Mouse (Mus musculus): Measurements from ENCODE around the gene 6030452D12Rik. TPM values are rescaled to one million over a fixed set of nuclear protein-coding genes. Genes with fewer than 3 reads are reported as not detected.

6030452D12Rik gene
- polyA plus RNA-seq, 1 experiment from 2014 or later, result not detected

DNA sequence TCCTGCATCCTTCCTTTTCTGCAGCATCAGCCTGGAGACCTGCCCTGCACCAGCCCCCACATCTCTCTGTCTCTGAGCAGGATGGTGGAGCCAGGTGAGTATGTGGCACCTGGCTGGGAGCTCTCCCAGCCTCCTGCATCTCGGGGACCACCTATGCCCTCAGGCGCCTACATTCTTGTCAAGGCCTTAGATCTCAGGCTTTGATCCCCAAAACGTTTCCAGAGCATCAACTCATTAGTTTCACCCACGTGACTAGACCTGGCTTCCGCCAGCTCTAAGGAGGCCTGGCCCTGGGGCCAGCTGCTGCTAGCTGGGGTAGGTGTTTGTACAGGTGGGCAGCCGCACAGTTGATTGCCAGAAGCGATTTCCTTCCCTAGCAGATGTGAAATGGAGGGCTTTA lies 30.8 kb upstream of the 6030452D12Rik start:
- 59% methylated on average over 7 of the region's 7 CpGs for WGBS (ENCODE audit: insufficient replicate concordance)

DNA sequence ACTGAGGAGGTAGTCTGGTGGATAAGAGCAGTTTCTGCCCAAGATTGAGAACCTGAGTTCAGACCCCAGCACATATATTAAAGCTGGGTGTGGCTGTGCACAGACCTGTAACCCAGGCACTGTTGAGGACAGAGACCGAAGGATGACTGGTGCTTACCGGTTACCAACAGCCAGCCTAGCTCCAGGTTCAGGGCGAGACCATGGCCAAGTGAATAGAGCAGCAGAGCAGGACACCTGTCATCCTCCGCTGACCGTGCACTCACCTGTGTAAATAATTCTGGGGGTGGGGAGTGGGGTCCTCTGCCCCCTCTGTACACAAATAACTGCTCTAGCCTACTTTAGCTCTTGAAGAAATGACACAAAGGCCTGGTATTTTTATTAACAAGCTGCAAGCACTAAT lies 26.3 kb upstream of the 6030452D12Rik start:
- ATAC-seq (no peak), DNase-seq (no peak)
- WGBS (ENCODE audit: insufficient replicate concordance), result 78% methylated on average over 5 of the region's 5 CpGs

More for the DNA sequence above, 30.8 kb upstream of the 6030452D12Rik start:
- no peak overlapping the region for H3K4me3 ChIP-seq (ENCODE audit: low read depth, low read length)
- H3K9ac ChIP-seq (replicated peaks), result no peak overlapping the region
- TF ChIP-seq CTCF (IDR thresholded peaks at IDR 0.05; ENCODE audit: low read depth) (no peak), EP300 (IDR thresholded peaks at IDR 0.05; ENCODE audit: low read depth) (no peak)
- no peaks in the 10 kb centered on the region for H3K36me3 ChIP-seq (replicated peaks; ENCODE audit: insufficient read depth, low read length)
- DNase-seq (no peak), ATAC-seq (no peak)
- no peak overlapping the region for H3K4me2 ChIP-seq (ENCODE audit: low read depth, low read length)
- H3K9me3 ChIP-seq (ENCODE audit: low read length), result no peaks in the 10 kb centered on the region
- H3K27me3 ChIP-seq (ENCODE audit: insufficient read depth, low read length), result no peaks in the 10 kb centered on the region
- H3K27ac ChIP-seq (ENCODE audit: low read depth), result no peak overlapping the region
- no peaks in the 10 kb centered on the region for H3K4me1 ChIP-seq (ENCODE audit: insufficient read depth)

DNA sequence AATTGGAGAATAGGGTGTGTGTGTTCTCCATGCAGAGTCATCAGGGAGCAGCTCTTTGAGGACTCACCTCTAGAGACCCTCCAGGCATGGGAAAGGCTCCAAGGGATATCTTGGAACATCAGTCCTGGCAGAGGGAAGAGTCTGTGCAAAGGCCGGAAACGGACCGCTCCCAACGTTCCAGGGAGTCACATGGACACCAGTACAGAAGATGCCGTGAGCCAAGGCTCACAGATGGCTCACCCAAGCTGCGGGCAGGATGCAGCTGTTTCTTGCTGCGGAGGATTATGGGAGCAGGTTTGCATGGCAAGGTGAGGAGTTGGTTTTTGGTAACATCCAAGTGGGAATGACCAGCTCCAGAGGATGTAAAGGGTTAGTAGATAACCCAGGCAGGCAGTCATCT lies 3.9 kb downstream of the 6030452D12Rik start:
- Histone ChIP-seq H3K4me1 (ENCODE audit: insufficient read depth) (0 out of 2 replicates have a peak, but pooled peaks cover 3% of the 10 kb centered on the region), H3K4me2 (ENCODE audit: low read depth, low read length) (no peak overlapping the region), H3K9ac (replicated peaks) (no peak overlapping the region), H3K27me3 (ENCODE audit: insufficient read depth, low read length) (peaks cover 32% of the 10 kb centered on the region), H3K27ac (ENCODE audit: low read depth) (no peak overlapping the region), H3K36me3 (replicated peaks; ENCODE audit: insufficient read depth, low read length) (no peaks in the 10 kb centered on the region), H3K4me3 (ENCODE audit: low read depth, low read length) (no peak overlapping the region), H3K9me3 (ENCODE audit: low read length) (no peaks in the 10 kb centered on the region)
- 82% methylated on average over 7 of the region's 7 CpGs for WGBS (ENCODE audit: insufficient replicate concordance)
- ATAC-seq (no peak), DNase-seq (no peak)
- TF ChIP-seq CTCF (IDR thresholded peaks at IDR 0.05; ENCODE audit: low read depth), result no peak

More for the DNA sequence above, 26.3 kb upstream of the 6030452D12Rik start:
- Histone ChIP-seq H3K4me1 (ENCODE audit: insufficient read depth) (no peaks in the 10 kb centered on the region), H3K36me3 (replicated peaks; ENCODE audit: insufficient read depth, low read length) (no peaks in the 10 kb centered on the region), H3K9ac (replicated peaks) (no peak overlapping the region), H3K27me3 (ENCODE audit: insufficient read depth, low read length) (no peaks in the 10 kb centered on the region), H3K9me3 (ENCODE audit: low read length) (no peaks in the 10 kb centered on the region), H3K27ac (ENCODE audit: low read depth) (no peak overlapping the region), H3K4me2 (ENCODE audit: low read depth, low read length) (no peak overlapping the region), H3K4me3 (ENCODE audit: low read depth, low read length) (no peak overlapping the region)
- TF ChIP-seq CTCF (IDR thresholded peaks at IDR 0.05; ENCODE audit: low read depth) (no peak), EP300 (IDR thresholded peaks at IDR 0.05; ENCODE audit: low read depth) (no peak)

DNA sequence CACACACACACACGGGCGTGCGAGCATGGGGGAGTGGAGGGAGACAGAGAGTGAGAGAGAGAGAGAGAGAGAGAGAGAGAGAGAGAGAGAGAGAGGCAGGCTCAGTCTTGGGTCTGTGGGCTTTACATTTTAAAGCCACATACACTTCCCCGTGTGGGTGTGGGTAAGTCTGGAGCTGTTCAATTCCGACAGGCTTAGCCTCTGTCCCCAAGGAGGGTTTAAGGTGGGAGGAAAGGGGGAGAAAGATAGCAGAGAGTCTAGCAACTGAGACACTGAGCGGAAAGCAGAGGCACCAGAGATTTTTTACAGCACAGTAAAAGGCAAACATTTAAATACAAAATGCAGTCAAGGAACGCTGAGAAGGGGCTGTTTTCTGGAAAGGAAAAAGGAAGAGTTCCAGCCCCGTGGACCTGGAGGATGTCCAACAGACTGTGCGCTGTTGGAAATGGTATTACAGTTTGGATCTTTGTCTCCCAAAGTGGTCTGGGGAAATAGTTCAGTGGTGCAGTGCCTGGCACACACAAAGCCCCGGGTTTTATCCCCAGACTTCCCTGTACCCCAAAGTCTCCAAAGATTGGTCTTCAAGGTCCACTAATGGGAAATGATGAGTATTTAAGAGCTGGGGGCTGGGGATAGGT lies 5.1 kb downstream of the 6030452D12Rik start:
- H3K9me3 ChIP-seq (ENCODE audit: low read length), result no peaks in the 10 kb centered on the region
- no peak overlapping the region for H3K4me3 ChIP-seq (ENCODE audit: low read depth, low read length)
- WGBS (ENCODE audit: insufficient replicate concordance), result 47% methylated on average over 10 of the region's 10 CpGs
- H3K4me1 ChIP-seq (ENCODE audit: insufficient read depth), result peaks cover 6% of the 10 kb centered on the region; the same call in 1 of the 2 replicates
- DNase-seq (no peak), ATAC-seq (no peak)
- H3K36me3 ChIP-seq (replicated peaks; ENCODE audit: insufficient read depth, low read length), result no peaks in the 10 kb centered on the region
- no peak overlapping the region for H3K4me2 ChIP-seq (ENCODE audit: low read depth, low read length)
- peaks cover 42% of the 10 kb centered on the region for H3K27me3 ChIP-seq (ENCODE audit: insufficient read depth, low read length)
- no peak overlapping the region for H3K27ac ChIP-seq (ENCODE audit: low read depth)
- H3K9ac ChIP-seq (replicated peaks), result no peak overlapping the region
- no peak for TF ChIP-seq CTCF (IDR thresholded peaks at IDR 0.05; ENCODE audit: low read depth)

- Histone ChIP-seq H3K4me2 (ENCODE audit: low read depth, low read length) (no peak overlapping the region), H3K4me1 (ENCODE audit: insufficient read depth) (peaks cover 9% of the 10 kb centered on the region; the same call in 1 of the 2 replicates), H3K27ac (ENCODE audit: low read depth) (no peak overlapping the region), H3K9ac (replicated peaks) (no peak overlapping the region), H3K36me3 (replicated peaks; ENCODE audit: insufficient read depth, low read length) (no peaks in the 10 kb centered on the region), H3K4me3 (ENCODE audit: low read depth, low read length) (no peak overlapping the region), H3K9me3 (ENCODE audit: low read length) (no peaks in the 10 kb centered on the region), H3K27me3 (ENCODE audit: insufficient read depth, low read length) (peaks cover 49% of the 10 kb centered on the region)
- no peak for TF ChIP-seq EP300 (IDR thresholded peaks at IDR 0.05; ENCODE audit: low read depth)
- TF ChIP-seq CTCF (IDR thresholded peaks at IDR 0.05; ENCODE audit: low read depth), result no peak
- ATAC-seq (no peak), DNase-seq (no peak)
- WGBS (ENCODE audit: insufficient replicate concordance), result 82% methylated on average over 1 of the region's 1 CpGs
Measured at GRCm38 (mm10) chr8:106506106-106506505, 5.8 kb downstream of the 6030452D12Rik start.

GRCm38 (mm10) chr8:106507761-106508331 lies 7.5 kb downstream of the 6030452D12Rik start:
- Histone ChIP-seq H3K4me2 (ENCODE audit: low read depth, low read length) (peak overlapping the region; percentile 42), H3K9ac (replicated peaks) (no peak overlapping the region), H3K9me3 (ENCODE audit: low read length) (no peaks in the 10 kb centered on the region), H3K36me3 (replicated peaks; ENCODE audit: insufficient read depth, low read length) (no peaks in the 10 kb centered on the region), H3K27me3 (ENCODE audit: insufficient read depth, low read length) (peaks cover 64% of the 10 kb centered on the region), H3K4me1 (ENCODE audit: insufficient read depth) (peaks cover 9% of the 10 kb centered on the region; the same call in 1 of the 2 replicates), H3K4me3 (ENCODE audit: low read depth, low read length) (peak overlapping the region; percentile 21), H3K27ac (ENCODE audit: low read depth) (no peak overlapping the region)
- DNase-seq (peak; percentile 24), ATAC-seq (no peak)
- WGBS (ENCODE audit: insufficient replicate concordance), result 5% methylated on average over 30 of the region's 30 CpGs
- no peak for TF ChIP-seq CTCF (IDR thresholded peaks at IDR 0.05; ENCODE audit: low read depth)
- TF ChIP-seq EP300 (IDR thresholded peaks at IDR 0.05; ENCODE audit: low read depth), result no peak
